Mouse (Mus musculus): ENCODE results near the gene Ireb2. TPM values are rescaled to one million over a fixed set of nuclear protein-coding genes. Genes with fewer than 3 reads are reported as not detected.
A peak's percentile ranks its signal among the peaks of the same experiment; 100 is the strongest.
"Not testable (repeated sequence)": the region's sequence is repeated elsewhere in the genome, so short reads cannot be mapped to it uniquely, and the experiment has no call there.

The Ireb2 gene
- polyA plus RNA-seq (2016; fragmentation: Nextera tagmentation; extraction: Ambion mirVana), result 46.0 and 46.4 TPM in 2 replicates

DNA sequence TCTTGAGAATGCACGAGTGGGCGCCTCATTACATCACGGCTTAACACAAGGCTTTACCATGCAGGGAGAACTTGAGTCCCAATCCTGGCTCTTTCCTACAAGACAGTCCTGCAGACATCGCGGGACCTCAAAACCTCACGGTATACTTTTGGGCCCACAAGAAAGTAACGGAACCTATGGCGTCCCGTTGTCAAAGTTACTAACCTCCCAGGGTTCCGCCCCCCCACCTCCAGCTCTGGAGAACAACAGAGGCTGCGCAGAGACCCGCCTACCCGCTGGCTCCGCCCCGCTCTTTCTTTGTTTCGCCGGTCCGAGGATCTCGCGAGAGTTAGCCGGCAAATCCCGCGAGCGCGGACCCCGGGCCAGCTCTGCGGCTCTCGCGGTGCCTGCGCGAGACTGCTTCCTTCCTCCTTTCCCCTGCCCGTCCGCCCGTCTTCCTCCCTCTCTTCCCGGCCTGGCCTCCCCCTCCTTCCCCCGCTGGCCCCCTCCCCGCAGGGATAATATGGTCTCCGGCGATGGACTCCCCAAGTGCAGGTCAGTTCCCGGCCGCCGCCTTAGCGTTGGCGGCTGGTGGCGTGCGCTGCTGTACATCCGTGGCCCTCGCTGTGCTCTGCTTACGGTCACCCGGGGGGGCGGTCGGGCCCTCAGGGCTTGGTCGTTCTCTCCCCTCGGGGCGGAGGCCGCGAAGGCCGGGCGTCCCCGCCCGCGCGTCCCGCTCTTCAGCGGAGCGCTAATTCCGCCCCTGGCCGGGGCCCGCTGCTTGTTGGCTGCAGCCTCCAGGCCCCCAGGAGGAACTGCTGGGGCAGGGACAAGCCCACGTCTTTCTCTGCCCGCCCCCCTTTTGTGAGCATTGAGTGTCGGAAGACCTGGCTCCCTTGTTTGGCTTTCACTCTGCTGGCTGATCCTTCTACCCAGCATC lies at the start of gene Ireb2:
Gene Ireb2, plus strand, starts transcription at position 427 of the 919 bp plus-strand sequence.
- WGBS, result under 1% methylated on average over 69 of the region's 72 CpGs
- Histone ChIP-seq H3K27ac (peak within 1 kb of the TSS; percentile 98), H3K4me1 (peaks cover 27% of the 10 kb centered on the region), H3K9me3 (no peaks in the 10 kb centered on the region), H3K4me3 (peak within 1 kb of the TSS; percentile 81), H3K27me3 (ENCODE audit: poor library complexity, severe bottlenecking) (no peaks in the 10 kb centered on the region), H3K36me3 (replicated peaks) (peaks cover 38% of the 10 kb centered on the region)
- peak; percentile 99 for DNase-seq (ENCODE audit: extremely low spot score, low spot score)

DNA sequence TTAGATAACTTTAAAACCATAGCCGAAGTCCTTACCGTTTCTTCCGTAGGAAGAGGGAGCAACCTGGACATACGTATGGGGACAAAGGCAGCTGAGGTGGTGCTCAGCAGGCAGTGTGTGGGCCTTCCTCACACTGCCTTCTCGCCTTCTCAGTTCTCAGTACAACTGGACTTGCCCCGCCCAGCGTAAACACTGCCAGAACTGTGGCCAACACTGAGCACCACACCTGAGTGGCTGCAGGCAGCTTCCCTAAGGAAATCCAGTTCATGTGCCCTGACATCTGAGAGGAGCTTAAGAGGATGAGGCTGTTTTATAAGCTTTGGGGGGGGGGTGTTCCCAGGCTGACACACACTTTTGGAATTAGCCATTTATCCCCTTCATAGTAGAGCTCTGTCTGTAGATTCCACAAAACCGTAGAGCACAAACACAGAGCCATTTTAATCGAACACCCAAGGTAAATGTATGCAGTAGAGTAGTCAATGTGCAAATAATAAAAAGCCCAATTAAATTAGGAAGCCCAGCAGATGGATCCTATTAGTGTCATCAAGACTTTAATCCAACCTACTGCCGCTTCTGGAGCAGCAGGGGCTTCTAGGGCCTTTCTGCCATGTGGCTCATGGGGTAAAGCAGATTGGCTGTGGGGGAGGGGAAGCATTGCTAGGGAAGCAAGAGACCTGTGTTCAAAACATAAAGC lies 46.9 kb upstream of the Ireb2 start:
- 67% methylated on average over 10 of the region's 10 CpGs for WGBS
- peak overlapping the region; percentile 65; the same call in 1 of the 2 replicates for H3K27ac ChIP-seq
- H3K4me3 ChIP-seq, result no peak overlapping the region
- H3K36me3 ChIP-seq (replicated peaks), result no peaks in the 10 kb centered on the region
- H3K9me3 ChIP-seq, result no peaks in the 10 kb centered on the region
- DNase-seq (ENCODE audit: extremely low spot score, low spot score), result no peak
- peaks cover 46% of the 10 kb centered on the region for H3K4me1 ChIP-seq
- no peaks in the 10 kb centered on the region; the same call in 1 of the 2 replicates for H3K27me3 ChIP-seq (ENCODE audit: poor library complexity, severe bottlenecking)

DNA sequence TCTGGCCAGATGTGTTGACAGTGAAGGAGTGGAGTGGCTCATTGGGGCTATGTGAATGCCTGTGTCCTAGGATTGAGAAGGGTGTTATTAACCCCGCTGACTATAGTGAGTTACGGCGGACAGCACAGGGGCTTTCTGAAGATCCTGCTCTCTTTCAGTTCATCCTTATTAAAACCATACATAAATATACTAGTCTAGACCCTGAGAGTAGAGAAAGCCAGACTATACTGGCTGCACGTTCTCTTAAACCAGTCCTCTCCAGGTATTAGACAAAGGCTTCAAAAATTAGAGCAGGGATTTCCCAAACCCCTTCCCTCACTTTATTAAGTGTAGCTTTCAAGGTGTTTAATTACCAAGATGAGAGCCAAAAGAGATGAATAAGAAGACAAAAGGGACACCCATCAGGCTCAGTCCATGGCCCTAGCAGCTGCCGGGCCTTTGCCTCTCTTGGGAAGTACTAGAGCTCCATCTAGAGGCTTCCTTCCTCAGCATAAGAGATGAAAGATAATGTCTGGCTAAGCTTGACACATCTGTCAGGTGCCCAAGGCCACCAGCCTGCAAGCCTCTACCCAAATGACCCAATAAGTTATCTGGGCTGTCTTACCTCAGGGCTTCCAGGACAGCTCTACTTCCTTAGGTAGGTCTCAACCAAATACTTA lies 42.0 kb upstream of the Ireb2 start:
- no peak overlapping the region for H3K4me3 ChIP-seq
- 56% methylated on average over 5 of the region's 5 CpGs for WGBS
- no peaks in the 10 kb centered on the region; the same call in 1 of the 2 replicates for H3K27me3 ChIP-seq (ENCODE audit: poor library complexity, severe bottlenecking)
- peak overlapping the region; percentile 41; the same call in 1 of the 2 replicates for H3K27ac ChIP-seq
- no peaks in the 10 kb centered on the region for H3K9me3 ChIP-seq
- H3K4me1 ChIP-seq, result peaks cover 32% of the 10 kb centered on the region
- DNase-seq (ENCODE audit: extremely low spot score, low spot score), result peak; percentile 52
- no peaks in the 10 kb centered on the region for H3K36me3 ChIP-seq (replicated peaks)

DNA sequence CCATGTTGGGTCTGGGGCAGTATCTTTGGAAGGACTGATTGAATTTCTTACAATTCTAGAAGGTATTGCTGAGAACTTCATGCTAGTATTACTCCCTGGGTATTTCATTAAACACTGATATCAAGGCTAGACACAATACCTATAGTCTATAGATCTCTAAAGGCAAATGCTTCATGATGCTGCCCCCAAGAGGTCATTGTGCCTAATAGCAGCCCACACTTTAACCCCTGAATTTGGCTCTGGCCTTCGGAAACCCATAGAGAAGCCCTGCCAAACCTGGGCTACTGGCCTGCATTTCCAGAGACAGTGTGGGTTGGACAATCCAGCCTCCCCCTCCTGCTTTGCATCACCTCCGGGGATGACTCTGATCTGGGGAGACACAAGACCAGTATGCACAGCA lies 33.8 kb upstream of the Ireb2 start:
- 25% methylated on average over 2 of the region's 2 CpGs for WGBS
- Histone ChIP-seq H3K36me3 (replicated peaks) (no peaks in the 10 kb centered on the region), H3K4me3 (no peak overlapping the region), H3K27ac (no peak overlapping the region), H3K9me3 (no peaks in the 10 kb centered on the region), H3K27me3 (ENCODE audit: poor library complexity, severe bottlenecking) (no peaks in the 10 kb centered on the region), H3K4me1 (0 out of 2 replicates have a peak, but pooled peaks cover 3% of the 10 kb centered on the region)
- DNase-seq (ENCODE audit: extremely low spot score, low spot score), result no peak

DNA sequence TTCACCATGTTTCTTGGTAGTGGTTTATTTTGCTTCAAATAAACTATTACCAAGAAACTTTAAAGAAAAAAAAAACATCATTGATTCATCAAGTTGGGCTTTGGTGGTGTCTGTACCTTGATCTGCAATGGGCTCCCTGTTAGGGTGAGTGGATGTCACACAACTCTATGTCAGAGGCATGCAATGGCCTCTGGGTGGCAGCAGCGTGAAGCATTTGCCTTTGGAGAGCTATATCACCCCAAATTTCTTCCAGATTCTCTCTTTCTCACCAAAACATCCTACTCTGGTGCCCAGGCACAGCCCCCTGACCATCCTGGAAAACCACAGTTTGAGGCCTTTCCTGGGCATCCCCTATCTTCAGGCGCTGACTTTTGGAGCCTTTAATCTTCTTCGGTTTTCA lies 33.0 kb upstream of the Ireb2 start:
- DNase-seq (ENCODE audit: extremely low spot score, low spot score), result no peak
- Histone ChIP-seq H3K4me1 (0 out of 2 replicates have a peak, but pooled peaks cover 3% of the 10 kb centered on the region), H3K27me3 (ENCODE audit: poor library complexity, severe bottlenecking) (no peaks in the 10 kb centered on the region), H3K36me3 (replicated peaks) (no peaks in the 10 kb centered on the region), H3K9me3 (no peaks in the 10 kb centered on the region), H3K4me3 (no peak overlapping the region), H3K27ac (no peak overlapping the region)
- 48% methylated on average over 3 of the region's 3 CpGs for WGBS

DNA sequence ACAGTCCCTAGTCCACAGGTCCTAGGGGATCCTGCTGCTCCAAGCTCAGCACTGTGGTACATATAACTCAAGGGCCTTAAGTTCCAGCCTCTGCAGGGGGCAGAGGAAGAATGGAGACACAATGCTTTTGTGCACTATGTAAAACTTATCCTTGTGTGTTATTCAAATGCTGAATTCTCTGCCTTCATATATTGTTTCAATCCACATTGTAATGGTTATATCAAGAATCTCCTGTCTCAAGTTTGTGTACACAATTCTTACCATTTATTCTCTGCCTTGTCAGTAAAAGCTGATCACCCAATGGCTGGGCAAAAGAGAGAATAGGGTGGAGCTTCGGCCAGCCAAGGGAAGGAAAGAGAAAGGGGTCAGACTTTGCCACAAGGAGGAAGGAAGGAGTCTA lies 29.8 kb upstream of the Ireb2 start:
- no peaks in the 10 kb centered on the region for H3K9me3 ChIP-seq
- H3K36me3 ChIP-seq (replicated peaks), result no peaks in the 10 kb centered on the region
- no peaks in the 10 kb centered on the region for H3K27me3 ChIP-seq (ENCODE audit: poor library complexity, severe bottlenecking)
- H3K4me1 ChIP-seq, result no peaks in the 10 kb centered on the region
- H3K4me3 ChIP-seq, result no peak overlapping the region
- no peak for DNase-seq (ENCODE audit: extremely low spot score, low spot score)
- 64% methylated on average over 1 of the region's 1 CpGs for WGBS
- H3K27ac ChIP-seq, result no peak overlapping the region

DNA sequence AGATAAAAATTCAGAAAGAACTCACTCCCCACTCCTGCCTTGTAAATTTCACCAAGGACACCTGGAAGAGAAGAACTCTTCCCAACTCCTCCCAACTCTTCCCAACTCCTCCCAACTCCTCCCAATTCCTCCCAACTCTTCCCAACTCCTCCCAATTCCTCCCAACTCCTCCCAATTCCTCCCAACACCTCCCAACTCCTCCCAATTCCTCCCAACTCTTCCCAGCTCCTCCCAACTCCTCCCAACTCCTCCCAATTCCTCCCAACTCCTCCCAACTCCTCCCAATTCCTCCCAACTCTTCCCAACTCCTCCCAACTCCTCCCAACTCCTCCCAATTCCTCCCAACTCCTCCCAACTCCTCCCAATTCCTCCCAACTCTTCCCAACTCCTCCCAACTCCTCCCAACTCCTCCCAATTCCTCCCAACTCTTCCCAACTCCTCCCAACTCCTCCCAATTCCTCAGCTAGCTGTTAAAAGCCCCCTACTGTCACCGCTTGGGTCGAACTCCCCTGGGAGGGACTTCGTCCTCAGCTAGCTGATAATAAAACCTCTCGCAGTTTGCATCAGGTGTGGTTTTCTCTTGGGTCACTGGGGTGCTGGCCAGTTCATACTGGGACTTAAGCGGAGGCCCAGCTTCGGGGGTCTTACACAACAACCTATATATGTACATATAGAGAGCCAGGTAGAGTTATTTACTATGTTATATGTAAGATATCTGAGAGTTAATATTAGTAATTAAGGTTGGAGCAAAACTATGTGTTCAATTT lies 27.5 kb upstream of the Ireb2 start:
- 92% methylated on average over 6 of the region's 6 CpGs for WGBS

DNA sequence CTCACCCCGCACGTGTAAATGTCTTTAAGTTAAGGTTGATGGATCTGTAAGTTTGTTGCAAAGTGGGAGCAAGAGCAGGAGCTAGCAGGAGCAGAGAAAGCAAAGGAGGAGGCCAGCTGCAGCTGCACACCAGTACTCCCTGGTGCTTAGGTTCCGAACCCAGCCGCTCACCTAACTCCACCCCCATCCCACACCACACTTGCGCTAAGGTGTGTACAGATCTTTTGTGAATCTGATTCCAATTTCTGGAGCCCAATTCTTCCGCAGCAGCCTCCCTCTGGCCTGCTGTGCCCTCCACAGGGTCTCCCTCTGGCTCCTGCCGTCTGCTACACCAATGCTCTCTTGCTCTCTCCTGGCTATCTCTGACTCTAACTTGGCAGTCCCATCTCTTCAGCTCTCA lies 25.8 kb upstream of the Ireb2 start:
- WGBS, result 67% methylated on average over 7 of the region's 7 CpGs

More for the DNA sequence above, 27.5 kb upstream of the Ireb2 start:
- not testable (repeated sequence) for H3K27ac ChIP-seq; H3K36me3 ChIP-seq (replicated peaks); H3K4me3 ChIP-seq; H3K27me3 ChIP-seq (ENCODE audit: poor library complexity, severe bottlenecking); H3K9me3 ChIP-seq; H3K4me1 ChIP-seq; DNase-seq (ENCODE audit: extremely low spot score, low spot score)

DNA sequence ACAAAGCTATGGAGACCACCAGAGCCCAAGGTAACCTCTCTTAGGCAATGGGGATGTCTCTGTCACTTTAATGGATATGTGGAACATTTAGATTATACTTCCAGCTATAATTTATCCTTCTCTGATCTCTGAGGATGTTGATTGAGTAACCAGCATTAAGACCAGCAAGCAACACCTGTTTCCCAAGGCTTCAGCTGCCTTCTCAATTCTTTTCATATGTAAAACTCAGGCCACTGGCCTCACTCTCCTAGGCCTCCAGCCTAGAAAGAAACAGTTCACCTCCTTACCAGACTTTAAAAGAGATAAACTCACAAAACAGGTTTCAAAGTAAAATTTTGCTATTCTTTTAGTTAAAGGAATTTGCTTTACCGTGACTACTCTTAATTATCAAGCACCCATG lies 23.4 kb upstream of the Ireb2 start:
- no peaks in the 10 kb centered on the region for H3K27me3 ChIP-seq (ENCODE audit: poor library complexity, severe bottlenecking)

More for the DNA sequence above, 25.8 kb upstream of the Ireb2 start:
- Histone ChIP-seq H3K4me1 (no peaks in the 10 kb centered on the region), H3K27me3 (ENCODE audit: poor library complexity, severe bottlenecking) (no peaks in the 10 kb centered on the region), H3K27ac (no peak overlapping the region), H3K4me3 (no peak overlapping the region), H3K36me3 (replicated peaks) (no peaks in the 10 kb centered on the region), H3K9me3 (no peaks in the 10 kb centered on the region)
- DNase-seq (ENCODE audit: extremely low spot score, low spot score), result no peak

DNA sequence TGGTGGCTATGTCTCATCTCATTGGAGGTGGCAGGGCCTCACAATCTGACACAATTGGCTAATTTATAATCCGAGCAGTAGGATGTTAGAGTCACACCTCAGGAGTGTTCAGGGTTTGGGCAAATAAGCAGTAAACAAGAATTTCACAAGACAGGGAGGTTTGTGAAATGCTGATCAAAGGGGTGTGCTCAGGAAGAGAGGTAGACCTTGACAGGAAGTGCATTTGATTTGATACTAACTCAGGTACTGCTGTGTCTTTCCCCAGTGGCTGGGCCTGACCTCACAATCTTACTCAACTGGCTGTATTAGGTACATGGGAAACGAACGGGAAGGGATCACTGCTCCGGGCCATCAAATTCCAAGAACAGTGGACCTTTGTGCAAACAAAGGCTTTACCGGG lies 21.3 kb upstream of the Ireb2 start:
- H3K36me3 ChIP-seq (replicated peaks), result no peaks in the 10 kb centered on the region
- 83% methylated on average over 5 of the region's 5 CpGs for WGBS
- H3K9me3 ChIP-seq, result no peaks in the 10 kb centered on the region
- H3K27me3 ChIP-seq (ENCODE audit: poor library complexity, severe bottlenecking), result no peaks in the 10 kb centered on the region
- no peaks in the 10 kb centered on the region; the same call in 1 of the 2 replicates for H3K4me1 ChIP-seq
- DNase-seq (ENCODE audit: extremely low spot score, low spot score), result no peak
- H3K4me3 ChIP-seq, result no peak overlapping the region
- no peak overlapping the region for H3K27ac ChIP-seq

More for the DNA sequence above, 23.4 kb upstream of the Ireb2 start:
- Histone ChIP-seq H3K9me3 (no peaks in the 10 kb centered on the region), H3K27ac (no peak overlapping the region), H3K36me3 (replicated peaks) (no peaks in the 10 kb centered on the region), H3K4me1 (no peaks in the 10 kb centered on the region; the same call in 1 of the 2 replicates), H3K4me3 (no peak overlapping the region)
- WGBS, result 90% methylated on average over 1 of the region's 1 CpGs
- no peak for DNase-seq (ENCODE audit: extremely low spot score, low spot score)

DNA sequence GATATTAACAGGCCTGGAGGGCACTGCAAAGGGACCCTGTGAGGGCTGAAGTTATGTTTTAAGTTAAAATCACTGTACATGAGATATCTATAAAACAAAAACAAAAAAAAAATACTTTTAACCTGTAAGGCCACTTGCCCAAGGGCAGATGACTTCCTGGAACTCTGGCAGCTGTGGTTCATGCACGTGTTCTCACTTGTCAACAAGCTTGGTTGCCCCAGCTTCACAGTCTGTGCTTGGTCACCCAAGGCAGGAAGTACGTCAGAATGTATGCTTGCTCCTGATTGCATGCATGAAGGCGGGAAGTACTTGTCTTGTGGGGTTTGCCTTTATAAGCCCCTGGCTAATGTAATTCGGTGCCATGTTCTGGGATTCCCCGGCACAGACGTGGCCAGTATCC lies 19.7 kb upstream of the Ireb2 start:
- no peak for DNase-seq (ENCODE audit: extremely low spot score, low spot score)
- Histone ChIP-seq H3K4me1 (no peaks in the 10 kb centered on the region; the same call in 1 of the 2 replicates), H3K9me3 (no peaks in the 10 kb centered on the region), H3K4me3 (no peak overlapping the region), H3K27me3 (ENCODE audit: poor library complexity, severe bottlenecking) (no peaks in the 10 kb centered on the region), H3K27ac (no peak overlapping the region), H3K36me3 (replicated peaks) (no peaks in the 10 kb centered on the region)
- WGBS, result 87% methylated on average over 6 of the region's 6 CpGs

Measured in forebrain, embryonic 10.5 days (tissue).